Mouse (Mus musculus) neural tube, embryonic 13.5 days (tissue): Measurements from ENCODE around the gene Tmem151b. TPM values are rescaled to one million over a fixed set of nuclear protein-coding genes. Genes with fewer than 3 reads are reported as not detected.
A peak's percentile ranks its signal among the peaks of the same experiment; 100 is the strongest.

Source experiments
- ATAC-seq: fragments of 200-750 bp; cut with Nextera tagmentation; 2 replicates; pipeline ENCODE4 v1.8.0; 2017; ENCODE audit warnings: low read depth, mild to moderate bottlenecking, moderate TSS enrichment, moderate library complexity
- H3K27ac ChIP-seq: fragments of 300-500 bp; sonication (generic); replicated peaks from 2 replicates; pipeline ENCODE4 v1.5.1; 2015; ENCODE audit warnings: moderate library complexity, mild to moderate bottlenecking, inconsistent platforms
- H3K27me3 ChIP-seq: fragments of 300-500 bp; sonication (generic); 2 replicates; pipeline ENCODE4 v1.6.1; 2015; ENCODE audit warnings: mild to moderate bottlenecking, inconsistent platforms
- H3K36me3 ChIP-seq: fragments of 300-500 bp; sonication (generic); 2 replicates; pipeline ENCODE4 v1.6.1; 2015; ENCODE audit warnings: mild to moderate bottlenecking, inconsistent platforms
- H3K4me1 ChIP-seq: fragments of 300-500 bp; sonication (generic); replicated peaks from 2 replicates; pipeline ENCODE4 v1.6.1; 2015; ENCODE audit warnings: inconsistent platforms
- H3K4me2 ChIP-seq: fragments of 300-500 bp; sonication (generic); 2 replicates; pipeline ENCODE4 v1.6.1; 2015; ENCODE audit warnings: inconsistent platforms, mild to moderate bottlenecking, moderate library complexity
- H3K4me3 ChIP-seq: fragments of 300-500 bp; sonication (generic); 2 replicates; pipeline ENCODE4 v1.5.1; 2015; ENCODE audit warnings: mild to moderate bottlenecking, inconsistent platforms
- H3K9ac ChIP-seq: fragments of 300-500 bp; sonication (generic); 2 replicates; pipeline ENCODE4 v1.6.1; 2015; ENCODE audit warnings: moderate library complexity, mild to moderate bottlenecking, inconsistent platforms
- H3K9me3 ChIP-seq: fragments of 300-500 bp; sonication (generic); 2 replicates; pipeline ENCODE4 v1.6.1; 2016; ENCODE audit warnings: inconsistent platforms
- WGBS: fragments of 180-500 bp; shearing (Covaris S2); methylation state at CpG from one replicate; pipeline ENCODE4 v1.1.7; 2015; 5-methylcytosine and 5-hydroxymethylcytosine counted together
- polyA plus RNA-seq: library from polyadenylated mRNA; unstranded; fragments of >200 nt; fragmentation: Nextera tagmentation; extraction: Ambion mirVana; gene quantifications from 2 replicates; pipeline ENCODE4 v1.2.1, GENCODE M21; 2015

Gene Tmem151b
- polyA plus RNA-seq, 1 experiment from 2014 or later, result 22.6 TPM

DNA sequence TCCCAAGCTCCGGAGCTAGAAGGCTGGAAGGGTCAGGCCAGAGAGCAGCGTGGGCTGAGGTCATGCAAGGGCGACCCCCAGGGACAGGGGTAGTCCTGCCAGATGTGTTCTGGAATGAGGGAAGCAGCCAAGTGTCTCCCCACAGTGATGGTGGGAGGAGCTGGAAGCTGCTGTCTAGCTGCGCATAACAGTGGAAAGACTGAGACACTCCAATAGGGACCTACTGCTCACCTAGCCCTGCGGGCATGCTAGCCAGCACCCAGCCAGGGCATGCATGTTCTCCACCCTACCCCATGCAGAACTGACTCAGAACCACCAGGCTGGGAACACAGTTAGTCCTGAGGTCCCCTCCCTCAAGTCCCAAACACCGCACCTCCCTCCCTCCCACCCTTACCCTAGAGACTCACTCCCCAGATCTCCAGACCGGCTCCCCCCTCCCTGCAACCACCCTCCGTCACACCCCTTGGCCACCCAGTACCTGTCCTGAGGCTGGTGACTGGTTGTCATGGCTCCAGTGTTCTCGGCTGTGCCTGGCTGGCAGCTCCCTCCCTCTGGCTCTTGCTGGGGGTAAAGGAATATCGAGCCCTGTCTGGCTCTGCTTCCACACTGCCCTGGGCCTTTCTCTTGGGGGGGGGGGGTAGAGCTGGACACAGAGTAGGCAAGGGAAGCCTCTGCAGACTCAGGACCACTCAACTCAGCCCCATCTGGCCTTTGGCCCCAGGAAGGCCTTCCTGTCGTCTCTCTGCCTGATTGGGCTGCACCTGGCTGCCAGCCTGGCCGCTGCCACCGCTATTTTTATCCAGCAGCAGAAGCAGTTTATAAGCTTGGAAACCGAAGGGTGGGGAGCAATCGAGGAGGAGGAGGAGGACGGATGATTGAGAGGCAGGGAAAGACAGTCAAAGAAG lies 42.5 kb upstream of the Tmem151b start:
- WGBS, result 56% methylated on average over 16 of the region's 16 CpGs
- no peaks in the 10 kb centered on the region for H3K9me3 ChIP-seq
- H3K4me2 ChIP-seq, result peak overlapping the region; percentile 3; the same call in 1 of the 2 replicates
- peaks cover 52% of the 10 kb centered on the region for H3K4me1 ChIP-seq
- H3K4me3 ChIP-seq, result no peak overlapping the region
- no peak for ATAC-seq
- H3K27me3 ChIP-seq, result peaks cover 18% of the 10 kb centered on the region
- H3K27ac ChIP-seq, result no peak overlapping the region
- peaks cover 3% of the 10 kb centered on the region; the same call in 1 of the 2 replicates for H3K36me3 ChIP-seq
- peak overlapping the region; percentile 47 for H3K9ac ChIP-seq

DNA sequence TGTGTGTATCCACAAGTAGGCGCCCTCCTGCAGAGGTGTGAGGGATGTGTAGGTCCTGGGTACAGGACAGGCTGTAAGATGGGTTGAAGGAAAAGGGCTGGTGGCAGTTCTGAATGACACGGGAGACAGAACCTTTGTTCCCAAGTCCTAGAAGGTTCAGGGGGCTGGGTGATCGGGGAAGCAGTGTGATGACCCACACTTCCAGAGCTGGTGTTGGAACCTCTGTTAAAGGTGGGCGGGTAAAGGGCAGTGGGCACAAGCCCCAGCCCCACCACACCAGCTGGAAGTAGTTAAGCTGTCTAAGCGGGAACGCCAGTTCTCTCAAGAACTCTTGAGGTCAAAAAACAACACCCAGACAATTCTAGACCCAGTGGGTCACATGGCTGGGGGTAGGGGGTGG lies 40.9 kb upstream of the Tmem151b start:
- Histone ChIP-seq H3K36me3 (peaks cover 10% of the 10 kb centered on the region; the same call in 1 of the 2 replicates), H3K27me3 (peaks cover 18% of the 10 kb centered on the region), H3K9me3 (no peaks in the 10 kb centered on the region), H3K4me2 (no peak overlapping the region), H3K4me1 (peaks cover 39% of the 10 kb centered on the region), H3K9ac (no peak overlapping the region), H3K4me3 (no peak overlapping the region), H3K27ac (no peak overlapping the region)
- ATAC-seq, result no peak
- 88% methylated on average over 6 of the region's 6 CpGs for WGBS

DNA sequence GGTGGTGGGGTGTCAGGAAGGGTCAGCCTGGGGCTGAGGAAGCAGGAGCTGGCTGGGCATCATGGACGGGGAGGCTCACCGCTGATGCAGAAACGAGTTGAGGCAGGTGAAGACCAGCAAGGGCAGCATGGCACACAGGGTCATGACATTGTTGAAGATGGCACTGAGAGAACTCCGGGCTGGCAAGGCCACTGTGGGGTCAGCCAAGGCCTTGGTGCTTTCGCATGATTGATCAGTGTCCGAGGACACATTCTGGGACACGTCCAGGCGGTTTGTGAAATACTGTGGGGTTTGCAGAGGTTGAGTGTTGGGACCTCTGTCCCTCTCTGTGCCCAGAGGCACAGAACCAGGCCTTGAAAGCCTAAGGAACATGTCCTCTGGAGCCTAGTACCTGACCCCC lies 40.4 kb upstream of the Tmem151b start:
- H3K36me3 ChIP-seq, result peaks cover 10% of the 10 kb centered on the region; the same call in 1 of the 2 replicates
- no peak overlapping the region for H3K4me2 ChIP-seq
- no peak overlapping the region for H3K9ac ChIP-seq
- no peak for ATAC-seq
- H3K4me3 ChIP-seq, result no peak overlapping the region
- H3K27ac ChIP-seq, result no peak overlapping the region
- H3K27me3 ChIP-seq, result peaks cover 18% of the 10 kb centered on the region
- H3K4me1 ChIP-seq, result peaks cover 39% of the 10 kb centered on the region
- 96% methylated on average over 8 of the region's 8 CpGs for WGBS
- H3K9me3 ChIP-seq, result no peaks in the 10 kb centered on the region

DNA sequence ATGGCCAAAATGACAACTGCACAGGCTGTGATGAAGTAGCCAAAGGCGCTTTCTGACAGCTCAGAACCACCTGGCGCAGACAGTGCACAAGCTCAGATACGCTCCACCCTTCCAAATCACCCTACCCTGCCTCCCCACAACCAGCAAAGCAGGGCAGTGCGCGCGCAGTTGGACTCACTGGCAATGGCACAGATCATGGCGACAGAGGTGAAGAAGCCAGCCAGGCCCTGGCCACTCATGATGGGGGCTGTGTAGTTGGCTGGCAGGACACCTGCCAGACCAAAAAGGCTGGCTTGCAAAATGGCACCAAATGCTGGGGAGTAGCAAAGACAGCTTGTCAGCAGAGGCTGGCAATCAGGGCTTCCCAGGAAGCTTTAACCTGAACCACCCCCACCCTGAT lies 39.8 kb upstream of the Tmem151b start:
- Histone ChIP-seq H3K27me3 (peaks cover 13% of the 10 kb centered on the region), H3K9me3 (no peaks in the 10 kb centered on the region), H3K4me2 (no peak overlapping the region), H3K9ac (no peak overlapping the region), H3K4me3 (no peak overlapping the region), H3K36me3 (peaks cover 10% of the 10 kb centered on the region; the same call in 1 of the 2 replicates), H3K4me1 (peaks cover 39% of the 10 kb centered on the region), H3K27ac (no peak overlapping the region)
- 96% methylated on average over 7 of the region's 7 CpGs for WGBS
- no peak for ATAC-seq

DNA sequence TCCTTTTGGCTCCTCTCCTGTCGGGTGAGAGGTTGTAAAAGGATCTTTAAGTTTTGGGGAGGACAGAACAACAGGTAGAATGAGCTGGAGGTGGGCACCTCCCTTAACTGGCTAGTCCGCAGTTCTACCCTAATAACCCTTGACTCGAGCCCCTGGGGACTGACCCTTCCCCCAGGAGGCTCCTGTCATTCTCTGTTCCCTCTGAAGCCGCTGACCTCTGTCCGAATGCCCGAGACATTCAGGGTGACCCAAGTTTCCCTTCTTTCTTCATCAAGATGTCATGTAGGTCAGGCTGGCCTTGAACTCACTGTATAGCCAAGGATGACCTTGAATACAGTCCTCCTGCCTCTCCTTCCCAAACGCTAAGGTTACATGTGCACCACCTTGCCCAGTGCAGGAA lies 38.9 kb upstream of the Tmem151b start:
- no peaks in the 10 kb centered on the region for H3K9me3 ChIP-seq
- no peak overlapping the region for H3K27ac ChIP-seq
- peaks cover 4% of the 10 kb centered on the region; the same call in 1 of the 2 replicates for H3K27me3 ChIP-seq
- H3K9ac ChIP-seq, result no peak overlapping the region
- H3K36me3 ChIP-seq, result peaks cover 10% of the 10 kb centered on the region; the same call in 1 of the 2 replicates
- H3K4me1 ChIP-seq, result peaks cover 33% of the 10 kb centered on the region
- no peak overlapping the region for H3K4me2 ChIP-seq
- 90% methylated on average over 7 of the region's 7 CpGs for WGBS
- ATAC-seq, result no peak
- H3K4me3 ChIP-seq, result no peak overlapping the region

DNA sequence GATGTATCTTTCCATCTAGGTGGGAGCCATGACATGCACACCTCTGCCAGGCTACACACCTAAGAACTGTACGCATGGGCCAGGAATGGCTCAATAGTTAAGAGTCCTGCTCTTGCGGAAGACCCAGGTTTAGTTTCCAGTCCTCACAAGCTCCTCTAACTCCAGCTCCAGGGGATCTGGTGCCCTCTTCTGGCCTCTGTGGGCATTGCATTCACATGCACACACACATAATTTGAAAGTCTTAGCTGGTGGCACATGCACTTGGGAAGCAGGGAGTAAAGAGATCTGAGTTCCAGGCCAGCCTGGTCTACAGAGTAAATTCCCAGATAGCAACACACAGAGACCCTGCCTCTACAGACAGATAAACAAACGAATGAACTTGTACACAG lies 37.0 kb upstream of the Tmem151b start:
- Histone ChIP-seq H3K36me3 (peaks cover 10% of the 10 kb centered on the region; the same call in 1 of the 2 replicates), H3K4me1 (peaks cover 19% of the 10 kb centered on the region), H3K4me3 (no peak overlapping the region), H3K27ac (no peak overlapping the region), H3K27me3 (no peaks in the 10 kb centered on the region), H3K4me2 (no peak overlapping the region), H3K9me3 (no peaks in the 10 kb centered on the region), H3K9ac (no peak overlapping the region)
- ATAC-seq, result no peak
- 95% methylated on average over 3 of the region's 3 CpGs for WGBS

DNA sequence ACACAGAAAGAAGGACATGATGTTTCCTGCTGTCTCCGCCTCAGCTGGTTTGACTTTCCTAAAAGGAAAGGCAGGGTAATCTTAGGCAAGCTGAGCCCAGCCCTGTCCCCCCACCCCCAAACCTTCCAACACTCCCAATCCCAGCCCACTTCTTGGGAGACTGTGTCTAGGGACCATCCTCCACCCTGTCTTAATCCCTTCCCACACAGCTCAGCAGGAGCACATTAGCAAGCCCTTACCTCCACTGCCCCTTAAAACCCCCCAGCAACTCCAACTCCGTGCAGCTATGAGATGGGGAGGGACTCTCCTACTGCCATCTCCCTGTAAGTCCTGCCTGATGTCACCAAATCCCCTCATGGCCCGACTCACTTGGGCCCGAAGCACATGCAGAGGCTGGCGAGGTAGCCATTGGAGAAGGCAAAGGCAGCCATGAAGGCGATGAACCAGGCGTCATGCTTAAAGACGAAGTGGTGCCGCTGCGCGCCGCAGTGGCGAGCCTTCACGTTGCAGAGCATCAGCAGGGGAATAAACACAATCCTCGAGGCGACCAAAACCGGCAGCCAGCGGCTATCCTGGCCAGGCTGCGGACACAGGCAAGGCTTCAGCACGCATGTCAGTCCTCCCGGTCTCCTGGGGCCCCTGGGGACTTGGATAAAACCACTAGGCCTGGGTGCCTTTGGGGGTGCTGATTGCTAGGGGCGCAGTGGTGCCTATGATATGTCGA lies 36.4 kb upstream of the Tmem151b start:
- peaks cover 23% of the 10 kb centered on the region for H3K4me1 ChIP-seq
- H3K27ac ChIP-seq, result peak overlapping the region; percentile 68; the same call in 1 of the 2 replicates
- H3K4me2 ChIP-seq, result no peak overlapping the region
- H3K9ac ChIP-seq, result peak overlapping the region; percentile 41; the same call in 1 of the 2 replicates
- no peak overlapping the region for H3K4me3 ChIP-seq
- WGBS, result 81% methylated on average over 23 of the region's 23 CpGs
- peaks cover 10% of the 10 kb centered on the region; the same call in 1 of the 2 replicates for H3K36me3 ChIP-seq
- H3K9me3 ChIP-seq, result no peaks in the 10 kb centered on the region
- H3K27me3 ChIP-seq, result no peaks in the 10 kb centered on the region
- no peak for ATAC-seq

DNA sequence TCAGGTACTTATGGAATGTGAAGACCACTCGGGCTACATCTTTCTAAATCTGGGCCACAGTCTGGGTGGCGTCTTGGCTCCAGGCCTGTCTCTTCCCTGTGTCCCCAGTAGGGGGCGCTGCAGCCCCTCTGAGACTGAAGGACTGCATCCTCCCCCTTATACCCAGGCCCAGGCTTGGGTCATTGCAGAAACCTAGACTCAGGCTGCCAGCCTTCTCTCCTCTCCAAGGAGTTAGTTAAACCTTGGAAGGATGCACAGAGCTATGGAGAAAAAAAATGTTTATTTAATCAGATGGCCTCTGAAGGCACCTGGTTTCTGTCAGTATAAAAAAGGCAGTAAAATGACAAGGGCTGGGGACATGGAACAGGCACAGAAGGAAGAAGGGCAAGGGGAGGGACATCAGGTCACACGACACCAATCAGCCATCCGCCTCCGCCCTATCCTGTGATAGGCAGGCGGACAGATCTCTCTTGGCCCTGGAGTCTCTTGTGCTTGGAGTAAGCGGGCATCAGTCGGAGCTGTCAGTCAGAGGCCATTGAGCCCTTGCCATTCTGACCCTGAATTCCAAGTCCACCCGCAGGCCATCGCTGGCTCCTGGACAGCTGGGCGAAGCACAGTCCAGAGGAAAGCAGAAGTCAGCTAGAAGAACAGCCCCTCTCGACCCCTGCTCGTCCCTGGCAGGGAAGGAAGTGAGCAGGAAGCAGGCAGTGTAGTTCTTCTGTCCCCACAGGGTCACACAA lies 35.6 kb upstream of the Tmem151b start:
- ATAC-seq, result peak; percentile 40; the same call in 1 of the 2 replicates
- H3K9me3 ChIP-seq, result no peaks in the 10 kb centered on the region
- peak overlapping the region; percentile 41 for H3K9ac ChIP-seq
- no peak overlapping the region for H3K4me2 ChIP-seq
- WGBS, result 34% methylated on average over 14 of the region's 14 CpGs
- H3K36me3 ChIP-seq, result peaks cover 10% of the 10 kb centered on the region; the same call in 1 of the 2 replicates
- no peaks in the 10 kb centered on the region for H3K27me3 ChIP-seq
- no peak overlapping the region for H3K4me3 ChIP-seq
- peak overlapping the region; percentile 68 for H3K27ac ChIP-seq
- H3K4me1 ChIP-seq, result peaks cover 25% of the 10 kb centered on the region

DNA sequence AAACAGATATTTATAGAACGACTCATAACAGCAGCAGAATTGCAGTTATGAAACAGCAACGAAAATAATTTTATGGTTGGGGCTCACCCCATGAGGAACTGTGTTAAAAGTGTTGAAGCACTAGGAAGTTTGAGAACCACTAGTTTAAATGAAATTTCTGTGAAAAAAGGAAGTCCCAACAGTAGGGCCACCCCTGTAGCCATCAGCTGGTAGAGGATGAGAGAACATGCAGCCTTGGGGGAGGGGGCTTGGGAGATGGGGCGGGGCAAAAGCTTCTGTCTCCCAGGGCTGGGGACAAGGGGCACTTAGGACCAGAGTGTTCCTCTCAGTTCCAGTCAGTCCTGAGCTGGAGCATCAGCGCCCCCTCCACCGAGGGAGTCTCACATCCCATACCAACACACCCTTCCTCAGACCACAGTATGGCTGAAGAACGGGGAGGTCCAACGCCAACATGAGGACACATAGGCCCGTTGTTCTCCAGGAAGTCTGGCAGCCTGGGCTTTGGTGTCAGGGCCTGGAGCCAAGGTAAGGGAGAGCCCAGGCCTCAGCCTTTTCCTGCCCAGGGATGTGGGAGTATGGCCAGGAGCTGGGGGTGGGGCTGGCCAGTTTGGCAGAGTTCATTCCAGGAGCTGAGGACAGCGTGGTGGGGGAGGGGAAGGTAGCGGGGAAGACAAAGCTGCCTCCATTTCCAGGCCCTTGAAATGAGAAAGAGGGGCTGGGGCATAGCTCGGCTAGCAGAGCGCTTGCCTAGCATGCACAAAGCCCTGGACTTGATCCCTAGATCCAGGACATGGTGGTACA lies 34.8 kb upstream of the Tmem151b start:
- 44% methylated on average over 12 of the region's 12 CpGs for WGBS
- Histone ChIP-seq H3K9ac (peak overlapping the region; percentile 38; the same call in 1 of the 2 replicates), H3K4me1 (peaks cover 25% of the 10 kb centered on the region), H3K9me3 (no peaks in the 10 kb centered on the region), H3K27me3 (no peaks in the 10 kb centered on the region), H3K27ac (peak overlapping the region; percentile 68), H3K36me3 (peaks cover 10% of the 10 kb centered on the region; the same call in 1 of the 2 replicates), H3K4me3 (no peak overlapping the region), H3K4me2 (no peak overlapping the region)
- peak; percentile 26 for ATAC-seq

DNA sequence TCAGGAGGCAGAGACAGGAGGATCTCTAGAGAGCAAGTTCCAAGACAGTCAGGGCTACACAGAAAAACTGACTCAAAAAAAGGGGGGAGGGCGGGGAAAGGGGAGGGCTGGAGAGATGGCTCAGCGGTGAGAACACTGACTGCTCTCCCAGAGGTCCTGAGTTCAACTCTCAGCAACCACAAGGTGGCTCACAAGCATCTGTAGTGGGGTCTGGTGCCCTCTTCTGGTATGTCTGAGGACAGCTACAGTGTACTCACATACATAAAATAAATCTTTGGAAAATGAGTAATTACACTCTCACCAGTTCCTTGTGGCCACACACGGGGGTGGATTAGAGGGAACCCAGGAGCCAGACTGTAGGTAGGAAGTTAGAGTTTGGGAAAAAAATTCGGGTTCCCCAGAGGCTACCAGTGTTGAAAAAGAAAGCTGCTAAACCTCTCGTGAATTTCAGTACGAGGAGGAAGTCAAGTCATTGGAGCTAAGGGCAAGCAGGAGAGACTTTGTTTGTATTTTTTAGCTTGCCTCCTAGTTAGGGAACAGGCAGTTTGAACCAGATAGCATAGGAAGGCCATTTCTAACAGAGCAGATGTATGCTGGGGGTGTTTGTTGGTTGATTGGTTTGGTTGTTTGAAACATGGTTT lies 33.4 kb upstream of the Tmem151b start:
- no peak overlapping the region for H3K9ac ChIP-seq
- H3K9me3 ChIP-seq, result no peaks in the 10 kb centered on the region
- H3K4me2 ChIP-seq, result no peak overlapping the region
- no peak for ATAC-seq
- H3K4me3 ChIP-seq, result no peak overlapping the region
- peaks cover 25% of the 10 kb centered on the region for H3K4me1 ChIP-seq
- peaks cover 10% of the 10 kb centered on the region; the same call in 1 of the 2 replicates for H3K36me3 ChIP-seq
- no peak overlapping the region for H3K27ac ChIP-seq
- WGBS, result 70% methylated on average over 6 of the region's 6 CpGs
- H3K27me3 ChIP-seq, result no peaks in the 10 kb centered on the region
